Mouse (Mus musculus) heart, embryonic 13.5 days (tissue): ENCODE measurements around the gene Prkag2. TPM values are rescaled to one million over a fixed set of nuclear protein-coding genes. Genes with fewer than 3 reads are reported as not detected.

ENCODE experiments used
- ATAC-seq: fragments of 200-750 bp; cut with Nextera tagmentation; 2 replicates; pipeline ENCODE4 v1.8.0; 2017; ENCODE audit warnings: moderate TSS enrichment; ENCODE audit not compliant: insufficient number of reproducible peaks, low FRiP score, low TSS enrichment; ENCODE audit errors: extremely low read depth
- H3K27ac ChIP-seq: fragments of 300-500 bp; sonication (generic); replicated peaks from 2 replicates; pipeline ENCODE4 v1.5.1; 2015; ENCODE audit warnings: moderate library complexity, mild to moderate bottlenecking, inconsistent platforms
- H3K27me3 ChIP-seq: fragments of 300-500 bp; sonication (generic); replicated peaks from 2 replicates; pipeline ENCODE4 v1.6.1; 2015; ENCODE audit warnings: mild to moderate bottlenecking, inconsistent platforms
- H3K36me3 ChIP-seq: fragments of 300-500 bp; sonication (generic); 2 replicates; pipeline ENCODE4 v1.6.1; 2015; ENCODE audit warnings: mild to moderate bottlenecking, inconsistent platforms
- H3K4me1 ChIP-seq: fragments of 300-500 bp; sonication (generic); 2 replicates; pipeline ENCODE4 v1.6.1; 2015; ENCODE audit warnings: inconsistent platforms
- H3K4me2 ChIP-seq: fragments of 300-500 bp; sonication (generic); 2 replicates; pipeline ENCODE4 v1.6.1; 2015; ENCODE audit warnings: inconsistent platforms, mild to moderate bottlenecking, moderate library complexity
- H3K4me3 ChIP-seq: fragments of 300-500 bp; sonication (generic); 2 replicates; pipeline ENCODE4 v1.5.1; 2015; ENCODE audit warnings: moderate library complexity, mild to moderate bottlenecking, inconsistent platforms
- H3K9ac ChIP-seq: fragments of 300-500 bp; sonication (generic); 2 replicates; pipeline ENCODE4 v1.6.1; 2015; ENCODE audit warnings: inconsistent platforms, mild to moderate bottlenecking, moderate library complexity
- H3K9me3 ChIP-seq: fragments of 300-500 bp; sonication (generic); 2 replicates; pipeline ENCODE4 v1.6.1; 2016; ENCODE audit warnings: inconsistent platforms
- WGBS: fragments of 180-500 bp; shearing (Covaris S2); methylation state at CpG from one replicate; pipeline ENCODE4 v1.1.7; 2015; ENCODE audit warnings: mixed read lengths; 5-methylcytosine and 5-hydroxymethylcytosine counted together
- polyA plus RNA-seq: library from polyadenylated mRNA; unstranded; fragments of >200 nt; fragmentation: Nextera tagmentation; extraction: Ambion mirVana; gene quantifications from 2 replicates; pipeline ENCODE4 v1.2.1, GENCODE M21; 2015

Prkag2 gene
- polyA plus RNA-seq, 1 experiment from 2014 or later, result 83.7 TPM

DNA sequence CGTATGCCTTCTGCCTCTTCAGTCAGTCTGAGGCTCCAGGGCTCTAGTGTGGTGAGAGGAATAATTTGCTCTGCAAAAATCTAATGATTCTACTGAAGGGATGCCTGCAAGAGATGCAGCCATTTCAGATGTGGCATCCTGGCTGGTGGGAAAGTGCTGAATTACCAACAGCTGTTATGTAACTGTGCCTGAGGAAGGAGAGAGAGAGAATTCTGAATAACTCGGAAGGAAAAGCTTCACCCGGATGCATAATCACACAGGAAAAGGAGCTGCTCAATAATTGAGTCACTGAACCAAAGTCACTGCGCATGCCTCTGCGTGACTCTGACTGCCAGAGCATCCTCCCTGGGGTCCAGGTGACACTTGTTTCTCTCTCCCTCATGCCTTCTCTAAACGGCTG, 186.8 kb downstream of the Prkag2 start:
- no peak overlapping the region for H3K27ac ChIP-seq
- 0 out of 2 replicates have a peak, but pooled peaks cover 2% of the 10 kb centered on the region for H3K36me3 ChIP-seq
- H3K4me2 ChIP-seq, result no peak overlapping the region
- no peaks in the 10 kb centered on the region for H3K9me3 ChIP-seq
- no peak overlapping the region for H3K9ac ChIP-seq
- 70% methylated on average over 6 of the region's 6 CpGs for WGBS
- no peak for ATAC-seq
- no peak overlapping the region for H3K4me3 ChIP-seq
- H3K27me3 ChIP-seq, result no peaks in the 10 kb centered on the region
- H3K4me1 ChIP-seq, result peaks cover 13% of the 10 kb centered on the region

- peak overlapping the region; percentile 96 for H3K9ac ChIP-seq
- 15% methylated on average over 12 of the region's 19 CpGs for WGBS
- peak overlapping the region; percentile 99 for H3K27ac ChIP-seq
- H3K36me3 ChIP-seq, result peaks cover 11% of the 10 kb centered on the region
- no peaks in the 10 kb centered on the region for H3K9me3 ChIP-seq
- H3K4me2 ChIP-seq, result peak overlapping the region; percentile 74
- no peak for ATAC-seq
- H3K4me3 ChIP-seq, result peak overlapping the region; percentile 89
- H3K4me1 ChIP-seq, result peaks cover 26% of the 10 kb centered on the region
- no peaks in the 10 kb centered on the region for H3K27me3 ChIP-seq
Measured at GRCm38 (mm10) chr5:24908820-24909716, 191.4 kb downstream of the Prkag2 start.

- peaks cover 32% of the 10 kb centered on the region for H3K4me1 ChIP-seq
- H3K4me2 ChIP-seq, result peak overlapping the region; percentile 74
- peaks cover 11% of the 10 kb centered on the region for H3K36me3 ChIP-seq
- no peaks in the 10 kb centered on the region for H3K27me3 ChIP-seq
- ATAC-seq, result peak; percentile 85
- peak overlapping the region; percentile 99 for H3K27ac ChIP-seq
- no peaks in the 10 kb centered on the region for H3K9me3 ChIP-seq
- under 1% methylated on average over 63 of the region's 87 CpGs for WGBS
- peak overlapping the region; percentile 89 for H3K4me3 ChIP-seq
- H3K9ac ChIP-seq, result peak overlapping the region; percentile 96
Measured at GRCm38 (mm10) chr5:24908141-24908819, 192.2 kb downstream of the Prkag2 start.

DNA sequence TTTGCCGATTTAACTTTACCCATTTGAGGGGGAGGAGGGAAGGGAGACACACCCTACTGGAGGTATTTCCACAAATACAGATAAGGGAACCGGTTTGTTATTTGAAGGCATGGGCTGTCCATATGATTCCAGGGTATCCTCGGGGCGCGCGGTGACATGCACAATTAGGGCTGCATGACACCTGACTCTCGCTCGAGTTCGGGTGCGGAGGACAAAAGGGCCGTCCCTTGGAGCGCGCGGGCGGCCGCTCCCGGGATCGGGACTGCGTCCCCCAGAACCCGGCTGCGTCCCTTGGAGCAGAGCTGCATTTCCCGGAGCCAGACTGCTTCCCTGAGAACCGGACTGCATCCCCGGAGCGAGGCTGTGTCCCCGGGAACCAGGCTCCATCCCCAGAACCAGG, 192.7 kb downstream of the Prkag2 start:
- Histone ChIP-seq H3K4me1 (peaks cover 37% of the 10 kb centered on the region), H3K9ac (peak overlapping the region; percentile 96), H3K36me3 (peaks cover 11% of the 10 kb centered on the region), H3K27me3 (no peaks in the 10 kb centered on the region), H3K4me2 (peak overlapping the region; percentile 74), H3K4me3 (peak overlapping the region; percentile 89), H3K27ac (peak overlapping the region; percentile 99), H3K9me3 (no peaks in the 10 kb centered on the region)
- WGBS, result under 1% methylated on average over 26 of the region's 26 CpGs
- ATAC-seq, result peak; percentile 18; the same call in 1 of the 2 replicates

- Histone ChIP-seq H3K9ac (peak overlapping the region; percentile 96), H3K9me3 (no peaks in the 10 kb centered on the region), H3K36me3 (peaks cover 11% of the 10 kb centered on the region), H3K27ac (peak overlapping the region; percentile 99), H3K4me1 (peaks cover 38% of the 10 kb centered on the region), H3K27me3 (no peaks in the 10 kb centered on the region), H3K4me2 (peak overlapping the region; percentile 74), H3K4me3 (peak overlapping the region; percentile 89)
- no peak for ATAC-seq
- 51% methylated on average over 9 of the region's 9 CpGs for WGBS
Measured at GRCm38 (mm10) chr5:24906844-24907243, 193.6 kb downstream of the Prkag2 start.

- Histone ChIP-seq H3K9ac (0 out of 2 replicates have a peak overlapping the region, but pooled peaks have one; percentile 33), H3K27me3 (no peaks in the 10 kb centered on the region), H3K4me3 (no peak overlapping the region), H3K9me3 (no peaks in the 10 kb centered on the region), H3K4me1 (peaks cover 40% of the 10 kb centered on the region), H3K27ac (no peak overlapping the region), H3K4me2 (no peak overlapping the region), H3K36me3 (peaks cover 27% of the 10 kb centered on the region)
- no peak for ATAC-seq
- 84% methylated on average over 9 of the region's 9 CpGs for WGBS
Measured at GRCm38 (mm10) chr5:24904941-24905340, 195.5 kb downstream of the Prkag2 start.

DNA sequence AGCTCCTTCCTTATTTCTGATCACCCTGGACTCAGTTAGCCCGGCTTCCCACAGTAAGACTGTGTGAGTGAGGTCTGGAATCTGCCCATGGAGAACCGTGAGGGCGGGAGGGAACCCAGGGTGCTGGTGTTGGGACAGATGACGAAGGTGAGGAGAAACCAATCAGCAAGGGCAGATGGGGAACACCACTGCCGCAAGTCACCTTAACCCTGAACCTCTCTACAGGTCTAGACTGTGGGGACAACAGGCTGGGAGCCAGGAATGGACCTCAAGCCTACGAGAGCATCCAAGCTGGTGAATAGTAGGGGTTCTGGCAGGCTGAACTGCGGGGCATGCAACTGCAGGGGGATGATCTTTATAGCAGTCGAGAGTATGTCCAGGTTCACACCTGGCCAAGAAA, 196.0 kb downstream of the Prkag2 start:
- Histone ChIP-seq H3K9me3 (no peaks in the 10 kb centered on the region), H3K9ac (no peak overlapping the region), H3K27me3 (no peaks in the 10 kb centered on the region), H3K4me3 (no peak overlapping the region), H3K4me2 (no peak overlapping the region), H3K27ac (no peak overlapping the region), H3K4me1 (peaks cover 40% of the 10 kb centered on the region), H3K36me3 (peaks cover 28% of the 10 kb centered on the region)
- no peak for ATAC-seq
- 81% methylated on average over 8 of the region's 8 CpGs for WGBS

DNA sequence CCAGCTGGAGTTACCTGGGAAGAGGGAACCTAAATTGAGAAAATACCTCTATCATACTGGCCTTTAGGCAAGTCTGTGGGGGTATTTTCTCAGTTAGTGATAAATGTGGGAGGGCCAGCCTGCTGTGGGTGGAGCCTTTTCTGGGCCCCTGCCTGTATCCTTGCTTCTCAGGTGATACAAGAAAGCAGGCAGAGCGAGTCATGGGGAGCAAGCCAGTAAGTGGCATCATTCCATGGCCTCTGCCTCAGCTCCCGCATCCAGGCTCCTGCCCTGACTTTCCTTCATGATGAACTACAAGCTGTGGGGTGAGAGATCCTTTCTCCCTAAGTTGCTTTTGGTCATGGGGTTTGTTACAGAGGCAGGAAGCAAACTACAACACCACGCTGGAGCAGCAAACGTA, 196.4 kb downstream of the Prkag2 start:
- H3K27me3 ChIP-seq, result no peaks in the 10 kb centered on the region
- WGBS, result 80% methylated on average over 4 of the region's 4 CpGs
- no peak for ATAC-seq

DNA sequence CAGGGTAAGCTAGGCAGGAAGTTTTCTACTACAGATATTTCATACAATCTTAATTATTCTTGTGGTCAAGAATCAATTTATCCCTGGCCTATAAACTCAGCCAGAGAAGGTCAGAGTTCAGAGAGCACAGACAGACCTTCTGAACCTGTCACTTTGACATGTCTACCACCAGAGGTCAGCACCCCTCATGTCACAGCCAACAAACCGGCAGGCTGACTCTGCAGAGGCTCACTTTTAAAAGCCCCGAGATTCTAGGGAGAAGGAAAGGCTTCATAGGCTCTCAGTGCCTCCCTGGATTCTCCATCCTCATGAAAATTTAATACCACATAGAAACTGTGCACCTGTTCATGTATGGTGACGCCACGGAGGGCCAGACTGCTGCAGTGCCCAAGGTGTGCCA, 197.6 kb downstream of the Prkag2 start:
- H3K9ac ChIP-seq, result no peak overlapping the region
- no peaks in the 10 kb centered on the region for H3K9me3 ChIP-seq
- 25% methylated on average over 4 of the region's 4 CpGs for WGBS
- no peaks in the 10 kb centered on the region for H3K27me3 ChIP-seq
- no peak overlapping the region for H3K4me2 ChIP-seq
- ATAC-seq, result no peak
- H3K4me3 ChIP-seq, result no peak overlapping the region
- H3K36me3 ChIP-seq, result peaks cover 28% of the 10 kb centered on the region
- peaks cover 37% of the 10 kb centered on the region for H3K4me1 ChIP-seq
- no peak overlapping the region for H3K27ac ChIP-seq

More for the DNA sequence above, 196.4 kb downstream of the Prkag2 start:
- Histone ChIP-seq H3K4me3 (no peak overlapping the region), H3K9me3 (no peaks in the 10 kb centered on the region), H3K27ac (no peak overlapping the region), H3K36me3 (peaks cover 28% of the 10 kb centered on the region), H3K4me2 (no peak overlapping the region), H3K4me1 (peaks cover 40% of the 10 kb centered on the region), H3K9ac (no peak overlapping the region)

DNA sequence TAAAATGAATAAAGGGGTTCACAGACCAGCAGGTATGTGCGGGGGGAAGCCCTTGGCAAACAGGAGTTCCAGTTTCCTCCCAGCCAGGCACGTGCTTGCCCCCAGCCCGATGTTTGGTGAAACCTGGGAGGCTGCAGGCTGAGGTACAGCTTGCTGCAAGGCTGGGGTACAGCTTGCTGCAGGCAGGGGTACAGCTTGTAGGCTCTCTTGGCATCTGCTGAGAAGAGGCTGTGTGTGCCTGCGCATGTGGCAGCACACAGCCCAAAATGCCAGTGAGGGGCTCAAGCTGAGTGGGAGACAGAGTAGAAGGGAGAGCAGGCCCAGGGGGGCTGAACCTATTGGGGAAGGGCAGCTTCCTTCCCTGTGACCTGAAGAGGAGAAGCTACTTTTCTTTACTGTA, 204.8 kb downstream of the Prkag2 start:
- ATAC-seq, result no peak
- WGBS, result 87% methylated on average over 4 of the region's 4 CpGs
- H3K27ac ChIP-seq, result no peak overlapping the region

GRCm38 (mm10) chr5:24894814-24895213, 205.6 kb downstream of the Prkag2 start:
- WGBS, result 45% methylated on average over 1 of the region's 1 CpGs
- no peak overlapping the region for H3K9ac ChIP-seq
- H3K4me3 ChIP-seq, result no peak overlapping the region
- H3K4me1 ChIP-seq, result peaks cover 51% of the 10 kb centered on the region
- H3K27ac ChIP-seq, result peak overlapping the region; percentile 21
- 0 out of 2 replicates have a peak, but pooled peaks cover 12% of the 10 kb centered on the region for H3K36me3 ChIP-seq
- no peak overlapping the region for H3K4me2 ChIP-seq
- H3K27me3 ChIP-seq, result no peaks in the 10 kb centered on the region
- no peaks in the 10 kb centered on the region for H3K9me3 ChIP-seq
- ATAC-seq, result no peak

More for the DNA sequence above, 204.8 kb downstream of the Prkag2 start:
- peak overlapping the region; percentile 37; the same call in 1 of the 2 replicates for H3K9ac ChIP-seq
- no peaks in the 10 kb centered on the region for H3K27me3 ChIP-seq
- no peaks in the 10 kb centered on the region for H3K9me3 ChIP-seq
- peaks cover 19% of the 10 kb centered on the region; the same call in 1 of the 2 replicates for H3K36me3 ChIP-seq
- H3K4me3 ChIP-seq, result no peak overlapping the region
- peaks cover 43% of the 10 kb centered on the region for H3K4me1 ChIP-seq
- H3K4me2 ChIP-seq, result no peak overlapping the region
